Mouse (Mus musculus): ENCODE measurements around the gene Calhm1.
"Not testable (repeated sequence)": the region's sequence is repeated elsewhere in the genome, so short reads cannot be mapped to it uniquely, and the experiment has no call there.

Calhm1 gene

GRCm38 (mm10) chr19:47153767-47154166, 9.7 kb upstream of the Calhm1 start:
- no peak for DNase-seq (ENCODE audit: low spot score in 2 of 2)

GRCm38 (mm10) chr19:47152062-47152369, 8.0 kb upstream of the Calhm1 start:
- no peak for DNase-seq (ENCODE audit: low spot score in 2 of 2)

- DNase-seq (ENCODE audit: low spot score in 2 of 2): no peak
Observed at GRCm38 (mm10) chr19:47151332-47152061, 7.4 kb upstream of the Calhm1 start.

GRCm38 (mm10) chr19:47149854-47150253, 5.8 kb upstream of the Calhm1 start:
- DNase-seq (ENCODE audit: low spot score in 2 of 2): no peak

GRCm38 (mm10) chr19:47148267-47148847, 4.3 kb upstream of the Calhm1 start:
- DNase-seq (ENCODE audit: low spot score in 2 of 2): peak; percentile 51

DNA sequence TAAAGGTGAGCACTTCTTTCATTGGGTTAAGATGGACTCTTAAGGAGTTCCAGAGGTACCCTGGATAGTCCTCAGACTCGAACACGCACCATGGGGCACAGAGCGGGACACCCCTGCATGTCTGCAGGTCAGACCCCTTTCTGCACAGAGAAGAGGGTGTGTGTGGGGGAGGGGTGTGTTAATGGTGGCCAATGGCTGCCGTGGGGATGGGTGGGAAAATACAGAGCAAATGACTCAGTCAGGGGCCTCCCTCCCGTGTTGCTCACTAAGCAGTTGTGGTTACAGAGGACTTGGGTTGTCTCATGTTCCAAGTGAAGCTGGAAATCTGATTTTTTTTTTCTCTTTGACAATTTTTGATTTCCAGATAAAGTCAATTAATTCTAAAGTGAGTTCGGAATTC, 1.6 kb downstream of the Calhm1 start:
- no peak for DNase-seq (ENCODE audit: low spot score in 2 of 2)

- DNase-seq (ENCODE audit: low spot score in 2 of 2): not testable (repeated sequence)
Observed at GRCm38 (mm10) chr19:47139611-47140010, 4.4 kb downstream of the Calhm1 start.

GRCm38 (mm10) chr19:47137771-47138421, 6.2 kb downstream of the Calhm1 start, which contains the start of gene Calhm2:
TSS of gene Calhm2 (minus strand) at chr19:47138294.
- peak; percentile 65 to 74 for DNase-seq (ENCODE audit: low spot score in 2 of 2)

DNA sequence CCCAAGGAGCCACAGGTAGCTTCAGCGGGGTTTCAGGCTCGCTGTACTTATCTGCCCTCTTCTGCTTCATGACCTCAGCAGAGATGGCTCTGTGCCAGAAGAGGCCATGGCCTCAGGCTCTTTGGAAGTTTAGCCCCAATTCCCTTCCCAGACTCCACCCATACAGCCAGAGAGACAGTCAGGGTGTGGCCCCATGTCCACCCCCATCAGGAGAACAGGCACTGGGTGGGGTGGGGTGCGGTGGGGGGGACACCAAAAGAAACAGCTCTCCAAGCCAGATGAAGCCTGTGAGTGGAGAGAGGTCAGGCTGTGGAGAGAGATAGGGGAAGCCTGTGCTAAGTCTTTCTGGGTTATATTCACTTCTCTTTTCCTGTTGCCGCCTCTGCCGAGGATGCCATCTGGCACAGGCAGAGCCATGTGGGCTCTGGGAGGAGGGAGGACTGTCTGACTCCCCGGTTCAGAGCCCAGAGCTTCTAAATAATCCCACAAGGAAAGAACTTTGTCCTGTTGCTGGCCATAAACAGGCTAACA, 6.9 kb downstream of the Calhm1 start:
- peak; percentile 62 to 63 for DNase-seq (ENCODE audit: low spot score in 2 of 2)

DNA sequence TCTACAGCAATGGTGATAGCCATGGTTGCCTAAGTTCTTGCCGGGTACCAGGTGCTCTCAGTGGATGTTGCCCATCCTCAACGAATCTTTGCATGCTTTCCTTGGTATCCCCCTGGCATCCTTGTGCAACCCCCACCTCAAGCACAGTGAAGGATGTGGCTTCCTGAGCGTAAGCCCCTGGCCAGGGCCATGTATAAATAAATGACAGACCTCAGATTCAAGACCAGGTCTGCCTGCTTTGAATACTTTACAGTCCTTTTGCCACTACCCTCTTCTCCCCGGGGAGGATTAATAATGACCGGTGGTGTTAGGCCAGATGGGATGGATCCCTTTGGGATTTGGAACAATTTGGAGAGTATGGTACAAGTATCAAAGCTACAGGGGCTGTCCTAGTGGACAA, 7.9 kb downstream of the Calhm1 start:
- no peak for DNase-seq (ENCODE audit: low spot score in 2 of 2)

DNA sequence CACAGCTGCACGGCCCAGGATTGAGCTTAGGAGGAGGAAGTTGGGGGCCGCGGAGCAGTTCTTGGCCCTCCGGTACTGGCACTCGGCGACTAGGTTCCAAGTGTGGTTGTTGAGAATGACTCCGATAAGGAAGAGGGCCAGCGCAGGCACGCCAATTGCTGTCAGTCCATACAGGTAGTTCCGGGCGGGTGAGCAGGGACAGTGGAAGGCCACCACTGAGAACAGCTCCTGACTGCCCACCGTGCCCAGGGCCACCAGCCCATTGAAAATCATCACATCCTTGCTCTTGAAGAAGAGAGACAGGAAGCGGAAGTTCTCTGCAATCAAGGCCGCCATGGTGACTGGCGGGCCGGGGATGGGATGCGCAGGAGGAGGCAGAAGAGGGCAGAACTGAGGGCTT, 8.5 kb downstream of the Calhm1 start:
- no peak for DNase-seq (ENCODE audit: low spot score in 2 of 2)

DNA sequence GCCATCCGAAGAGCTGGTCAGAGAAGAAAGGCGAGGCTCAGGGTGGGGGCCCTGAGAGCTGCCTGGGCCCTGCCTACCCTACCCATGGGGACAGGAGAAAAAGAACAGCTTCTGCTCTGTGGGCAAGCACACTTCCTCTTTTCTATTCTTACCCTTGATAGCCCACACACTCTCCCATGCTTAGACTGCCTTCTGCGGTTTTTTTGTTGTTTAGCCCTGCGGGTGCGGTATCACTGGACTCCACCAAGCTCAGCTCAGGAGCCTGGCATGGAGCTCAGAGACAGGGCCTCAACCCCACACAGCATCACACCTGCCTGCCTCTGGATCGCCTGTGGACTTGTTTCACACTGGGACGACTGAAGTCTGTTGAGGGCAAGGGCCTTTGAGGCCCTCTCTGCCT, 10.9 kb downstream of the Calhm1 start:
- peak; percentile 83 to 85 for DNase-seq (ENCODE audit: low spot score in 2 of 2)

GRCm38 (mm10) chr19:47130551-47131125, 13.4 kb downstream of the Calhm1 start:
- peak; percentile 64 to 66 for DNase-seq (ENCODE audit: low spot score in 2 of 2)

DNA sequence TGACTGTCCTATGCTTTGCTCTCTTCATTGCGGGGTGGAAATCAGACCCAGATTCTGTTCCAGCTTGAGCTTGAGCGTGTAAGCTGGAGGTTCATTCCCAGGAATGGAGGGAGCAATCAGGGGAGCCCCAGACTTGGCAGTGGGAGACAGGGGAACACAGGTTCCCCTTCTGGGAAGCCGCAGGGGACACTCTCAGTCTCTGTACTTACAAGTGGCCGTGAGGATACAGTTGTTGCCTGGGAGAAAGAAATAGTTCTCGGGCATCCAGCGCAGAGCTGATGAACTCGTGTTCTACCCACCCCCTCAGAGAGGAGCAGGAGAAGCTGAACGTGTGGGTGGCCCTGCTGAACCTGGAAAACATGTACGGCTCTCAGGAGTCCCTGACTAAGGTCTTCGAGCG, 15.2 kb downstream of the Calhm1 start:
- no peak for DNase-seq (ENCODE audit: low spot score in 2 of 2)

DNA sequence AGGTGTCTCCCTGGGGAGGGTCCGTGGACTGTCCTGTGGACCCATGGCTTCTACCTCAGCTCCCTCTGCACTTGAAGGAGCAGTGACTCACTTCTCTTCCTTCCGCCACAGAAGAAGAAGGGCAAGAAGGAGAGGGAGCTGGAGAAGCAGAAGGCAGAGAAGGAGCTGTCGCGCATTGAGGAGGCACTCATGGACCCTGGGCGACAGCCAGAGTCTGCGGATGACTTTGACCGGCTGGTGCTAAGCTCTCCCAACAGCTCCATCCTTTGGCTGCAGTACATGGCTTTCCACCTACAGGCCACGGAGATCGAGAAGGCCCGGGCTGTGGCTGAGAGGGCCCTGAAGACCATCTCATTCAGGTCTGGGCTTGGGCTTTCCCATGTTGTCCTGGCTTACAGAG, 15.9 kb downstream of the Calhm1 start:
- no peak for DNase-seq (ENCODE audit: low spot score in 2 of 2)

- no peak for DNase-seq (ENCODE audit: low spot score in 2 of 2)
Observed at GRCm38 (mm10) chr19:47122802-47123201, 21.3 kb downstream of the Calhm1 start.

GRCm38 (mm10) chr19:47121054-47121453, 23.0 kb downstream of the Calhm1 start:
- peak in 1 of 2 experiments; percentile 38 for DNase-seq (ENCODE audit: low spot score in 2 of 2)

DNA sequence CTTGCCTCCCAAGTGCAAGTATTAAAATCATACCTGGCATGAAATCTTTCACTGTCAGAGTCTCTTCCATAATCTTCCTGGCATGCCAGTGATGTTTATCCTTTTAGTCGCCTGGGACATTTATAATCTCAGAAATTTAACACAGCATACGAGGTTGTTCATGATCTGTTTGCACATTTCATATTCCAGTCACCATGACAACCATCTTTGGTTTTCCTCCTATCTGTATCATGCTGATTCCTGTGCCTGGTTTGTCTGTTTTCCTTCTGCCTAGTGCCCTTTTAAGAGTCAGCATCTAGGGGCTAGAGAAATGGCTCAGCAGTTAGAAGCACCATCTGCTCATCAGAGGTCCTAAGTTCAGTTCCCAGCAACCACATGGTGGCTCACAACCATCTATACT, 25.4 kb downstream of the Calhm1 start:
- no peak for DNase-seq (ENCODE audit: low spot score in 2 of 2)

- no peak for DNase-seq (ENCODE audit: low spot score in 2 of 2)
Observed at GRCm38 (mm10) chr19:47104641-47105271, 39.3 kb downstream of the Calhm1 start.

- no peak for DNase-seq (ENCODE audit: low spot score in 2 of 2)
Observed at GRCm38 (mm10) chr19:47101080-47101479, 43.0 kb downstream of the Calhm1 start.

Data from spleen, postnatal 36 days (tissue).